Mouse (Mus musculus) thymus, adult 18-20 months (tissue): Measurements from ENCODE around the gene Brpf1.
"Not testable (repeated sequence)": the region's sequence is repeated elsewhere in the genome, so short reads cannot be mapped to it uniquely, and the experiment has no call there.

Experiments used
- DNase-seq, 2 experiments: peaks; one replicate each; pipeline ENCODE4 v3.0.0; 2022; ENCODE audit warnings: mixed read lengths in 2 of 2

Gene Brpf1

GRCm38 (mm10) chr6:113307481-113308121 is 664 bp downstream of the Brpf1 start:
- DNase-seq: peak; percentile 54 to 60

GRCm38 (mm10) chr6:113308141-113308540 is 1.2 kb downstream of the Brpf1 start:
- DNase-seq: no peak

- DNase-seq: no peak
Measured at GRCm38 (mm10) chr6:113315972-113316371, 9.0 kb downstream of the Brpf1 start.

- peak; percentile 97 to 99 for DNase-seq
Measured at GRCm38 (mm10) chr6:113326533-113327315, 19.8 kb downstream of the Brpf1 start, which contains the start of gene Ogg1. Gene Ogg1 (plus strand): TSS chr6:113326972.

GRCm38 (mm10) chr6:113329396-113329795 is 22.5 kb downstream of the Brpf1 start:
- no peak for DNase-seq

- no peak for DNase-seq
Measured at GRCm38 (mm10) chr6:113330547-113330946, 23.6 kb downstream of the Brpf1 start.

- no peak for DNase-seq
Measured at GRCm38 (mm10) chr6:113331721-113332120, 24.8 kb downstream of the Brpf1 start.

GRCm38 (mm10) chr6:113332734-113333133 is 25.8 kb downstream of the Brpf1 start:
- not testable (repeated sequence) for DNase-seq

- no peak for DNase-seq
Measured at GRCm38 (mm10) chr6:113333137-113333950, 26.4 kb downstream of the Brpf1 start.

GRCm38 (mm10) chr6:113334216-113334615 is 27.3 kb downstream of the Brpf1 start:
- no peak for DNase-seq

- no peak for DNase-seq
Measured at GRCm38 (mm10) chr6:113336852-113337620, 30.1 kb downstream of the Brpf1 start.

GRCm38 (mm10) chr6:113341574-113341973 is 34.6 kb downstream of the Brpf1 start:
- DNase-seq: no peak

- no peak for DNase-seq
Measured at GRCm38 (mm10) chr6:113342297-113342696, 35.4 kb downstream of the Brpf1 start.

GRCm38 (mm10) chr6:113343177-113344092 is 36.5 kb downstream of the Brpf1 start, which contains the start of gene Camk1:
Gene Camk1 (minus strand): TSS chr6:113343984.
- DNase-seq: peak in 1 of 2 experiments; percentile 28

GRCm38 (mm10) chr6:113344321-113344720 is 37.4 kb downstream of the Brpf1 start:
- DNase-seq: no peak

- DNase-seq: no peak
Measured at GRCm38 (mm10) chr6:113346897-113347296, 40.0 kb downstream of the Brpf1 start.

- DNase-seq: no peak
Measured at GRCm38 (mm10) chr6:113350538-113350937, 43.6 kb downstream of the Brpf1 start.

GRCm38 (mm10) chr6:113351161-113351560 is 44.2 kb downstream of the Brpf1 start:
- DNase-seq: no peak

GRCm38 (mm10) chr6:113351653-113352052 is 44.7 kb downstream of the Brpf1 start:
- no peak for DNase-seq

GRCm38 (mm10) chr6:113352820-113353219 is 45.9 kb downstream of the Brpf1 start:
- DNase-seq: no peak

GRCm38 (mm10) chr6:113353696-113354095 is 46.8 kb downstream of the Brpf1 start:
- DNase-seq: no peak
